Mouse (Mus musculus) thymus, adult 2 months (tissue): ENCODE data around the gene Gzme.

Source experiments
- CTCF ChIP-seq: fragments of 200-500 bp; IDR thresholded peaks from 2 replicates; pipeline ENCODE4 v1.5.1; 2012; ENCODE audit warnings: mild to moderate bottlenecking, control low read depth, low read length, moderate library complexity, borderline replicate concordance; ENCODE audit not compliant: control insufficient read depth, poor library complexity, insufficient read depth; ENCODE audit errors: extremely low read depth
- POLR2A ChIP-seq: fragments of 200-500 bp; IDR thresholded peaks from 2 replicates; pipeline ENCODE4 v1.6.1; 2012; ENCODE audit warnings: mild to moderate bottlenecking, low read length, control low read depth, moderate library complexity; ENCODE audit not compliant: control insufficient read depth, poor library complexity, insufficient read depth; ENCODE audit errors: extremely low read depth

DNA sequence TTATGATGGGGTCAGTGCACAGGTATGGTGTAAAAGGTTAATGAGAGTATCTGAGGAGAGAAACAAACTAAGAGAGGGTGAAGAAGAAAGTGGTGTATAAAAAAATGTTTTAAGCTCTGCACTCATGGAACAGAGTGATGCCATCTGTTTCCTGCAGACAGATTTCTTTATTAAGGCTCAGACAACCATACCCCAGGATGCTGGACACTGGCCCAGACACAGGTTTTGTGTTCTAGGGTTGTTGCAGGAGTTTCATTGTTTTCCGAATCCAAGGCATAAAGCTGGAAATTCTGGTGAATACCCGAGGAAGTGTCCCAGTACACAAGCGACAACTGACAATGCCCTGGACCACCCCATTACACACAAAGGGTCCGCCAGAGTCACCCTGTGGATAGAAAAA lies 38.4 kb downstream of the Gzme start:
- no peak for TF ChIP-seq CTCF
- TF ChIP-seq POLR2A, result no peak
